Mouse (Mus musculus) myocyte (in vitro differentiated cells): ENCODE data around the gene Fhit. TPM values are rescaled to one million over a fixed set of nuclear protein-coding genes. Genes with fewer than 3 reads are reported as not detected.
"Not testable (repeated sequence)": the region's sequence is repeated elsewhere in the genome, so short reads cannot be mapped to it uniquely, and the experiment has no call there.

Source experiments
- H3K27me3 ChIP-seq: one replicate; pipeline ENCODE4 v1.6.1; 2011; ENCODE audit not compliant: control insufficient read depth, insufficient read depth, insufficient read length
- H3K36me3 ChIP-seq: one replicate; pipeline ENCODE4 v1.6.1; 2011; ENCODE audit not compliant: control insufficient read depth, insufficient read depth
- H3K4me2 ChIP-seq: one replicate; pipeline ENCODE4 v1.6.1; 2011; ENCODE audit warnings: low read depth, control low read depth
- H3K4me3 ChIP-seq: one replicate; pipeline ENCODE4 v1.5.1; 2011; ENCODE audit warnings: mild to moderate bottlenecking, control low read depth, moderate library complexity
- H3K79me2 ChIP-seq: one replicate; pipeline ENCODE4 v1.6.1; 2011; ENCODE audit not compliant: control insufficient read depth, insufficient read depth
- H3ac ChIP-seq: one replicate; pipeline ENCODE4 v1.6.1; 2011; ENCODE audit not compliant: control insufficient read depth, insufficient read length
- CEBPB ChIP-seq: IDR thresholded peaks from 2 replicates; pipeline ENCODE4 v1.6.1; 2011; ENCODE audit warnings: mild to moderate bottlenecking, moderate library complexity; ENCODE audit not compliant: poor library complexity, insufficient read depth, severe bottlenecking
- E2F4 ChIP-seq: IDR thresholded peaks from one replicate; pipeline ENCODE4 v1.6.1; 2011; ENCODE audit warnings: mild to moderate bottlenecking, control low read depth, moderate library complexity; ENCODE audit not compliant: insufficient read depth
- MAX ChIP-seq: IDR thresholded peaks from one replicate; pipeline ENCODE4 v1.6.1; 2011; ENCODE audit warnings: low read depth, mild to moderate bottlenecking, control low read depth
- MYOD1 ChIP-seq, 3 experiments: IDR thresholded peaks; one replicate each; pipeline ENCODE4 v1.6.1; 2011; ENCODE audit warnings: control low read depth in 2 of 3, low read depth in 2 of 3, mild to moderate bottlenecking in 2 of 3, moderate library complexity in 1 of 3; ENCODE audit not compliant: insufficient read length in 2 of 3, control insufficient read depth in 1 of 3
- MYOG ChIP-seq, 3 experiments: IDR thresholded peaks; one replicate each; pipeline ENCODE4 v1.6.1; 2011; ENCODE audit warnings: control low read depth in 2 of 3, low read depth in 2 of 3, mild to moderate bottlenecking in 2 of 3; ENCODE audit not compliant: insufficient read length in 2 of 3, control insufficient read depth in 1 of 3, insufficient read depth in 1 of 3
- POLR2A ChIP-seq: IDR thresholded peaks from one replicate; pipeline ENCODE4 v1.6.1; 2011; ENCODE audit warnings: low read depth, mild to moderate bottlenecking, control low read depth, moderate library complexity; ENCODE audit not compliant: insufficient read length
- POLR2AphosphoS2 ChIP-seq: IDR thresholded peaks from one replicate; pipeline ENCODE4 v1.6.1; 2011; ENCODE audit warnings: low read depth, control low read depth; ENCODE audit not compliant: insufficient read length
- REST ChIP-seq: IDR thresholded peaks from one replicate; pipeline ENCODE4 v1.6.1; 2011; ENCODE audit warnings: mild to moderate bottlenecking, control low read depth, moderate library complexity; ENCODE audit not compliant: insufficient read depth, insufficient read length
- SRF ChIP-seq: IDR thresholded peaks from one replicate; pipeline ENCODE4 v1.6.1; 2011; ENCODE audit warnings: low read depth; ENCODE audit not compliant: control insufficient read depth, insufficient read length
- TCF12 ChIP-seq: IDR thresholded peaks from one replicate; pipeline ENCODE4 v1.6.1; 2011; ENCODE audit warnings: mild to moderate bottlenecking, control low read depth; ENCODE audit not compliant: poor library complexity, insufficient read depth, severe bottlenecking
- TCF3 ChIP-seq: IDR thresholded peaks from one replicate; pipeline ENCODE4 v1.6.1; 2011; ENCODE audit warnings: low read depth, control low read depth; ENCODE audit not compliant: insufficient read length
- USF1 ChIP-seq: IDR thresholded peaks from one replicate; pipeline ENCODE4 v1.6.1; 2011; ENCODE audit warnings: low read depth, mild to moderate bottlenecking, control low read depth, moderate library complexity
- polyA plus RNA-seq: library from polyadenylated mRNA; unstranded; fragments of >200 nt; fragmentation: generic; extraction: Trizol; gene quantifications from one replicate; pipeline ENCODE4 v1.2.1, GENCODE M21; 2012; ENCODE audit warnings: missing spikeins

Fhit gene
- polyA plus RNA-seq, 1 experiment, result not detected

DNA sequence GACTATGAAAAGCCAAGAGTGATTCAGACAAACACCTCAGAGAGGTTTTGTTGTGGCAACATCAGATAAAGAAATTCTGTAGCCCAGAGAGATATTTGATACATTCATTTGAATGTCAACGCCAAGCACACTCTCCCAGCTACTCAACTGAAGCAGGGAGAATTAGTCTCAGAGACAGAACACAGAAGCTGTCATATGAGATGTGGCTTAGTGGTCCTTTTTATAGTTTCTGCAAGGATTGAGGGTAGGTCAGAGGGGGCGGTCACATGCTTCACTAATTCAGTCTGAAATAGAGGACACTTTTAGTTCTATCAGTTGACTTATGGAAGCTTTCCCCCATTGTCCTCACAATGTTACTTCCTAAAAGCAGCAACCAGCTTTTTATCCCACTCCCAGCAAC, 98.2 kb downstream of the Fhit start:
- H3K36me3 ChIP-seq, result no peaks in the 10 kb centered on the region
- H3K79me2 ChIP-seq, result no peaks in the 10 kb centered on the region
- no peaks in the 10 kb centered on the region for H3K27me3 ChIP-seq
- H3K4me3 ChIP-seq, result no peak overlapping the region
- H3K4me2 ChIP-seq, result no peak overlapping the region
- no peak overlapping the region for H3ac ChIP-seq
- TF ChIP-seq POLR2A (no peak), TCF12 (no peak), USF1 (no peak), MYOG (IDR thresholded peaks at IDR 0.05; ENCODE audit: control insufficient read depth in 1 of 3, insufficient read depth in 1 of 3, insufficient read length in 2 of 3, low read depth in 2 of 3) (no peak), MAX (no peak), REST (no peak), POLR2AphosphoS2 (no peak), E2F4 (no peak), SRF (no peak), CEBPB (no peak), MYOD1 (IDR thresholded peaks at IDR 0.05; ENCODE audit: control insufficient read depth in 1 of 3, insufficient read length in 2 of 3, low read depth in 2 of 3) (no peak), TCF3 (no peak)

GRCm38 (mm10) chr14:11060221-11060620, 101.6 kb downstream of the Fhit start:
- H3K79me2 ChIP-seq, result no peaks in the 10 kb centered on the region
- no peak overlapping the region for H3K4me2 ChIP-seq
- H3ac ChIP-seq, result no peak overlapping the region
- H3K4me3 ChIP-seq, result no peak overlapping the region
- no peaks in the 10 kb centered on the region for H3K36me3 ChIP-seq
- no peaks in the 10 kb centered on the region for H3K27me3 ChIP-seq
- TF ChIP-seq TCF3, result no peak
- no peak for TF ChIP-seq SRF
- no peak for TF ChIP-seq REST
- no peak for TF ChIP-seq MYOD1 (IDR thresholded peaks at IDR 0.05; ENCODE audit: control insufficient read depth in 1 of 3, insufficient read length in 2 of 3, low read depth in 2 of 3)
- TF ChIP-seq MAX, result no peak
- no peak for TF ChIP-seq MYOG (IDR thresholded peaks at IDR 0.05; ENCODE audit: control insufficient read depth in 1 of 3, insufficient read depth in 1 of 3, insufficient read length in 2 of 3, low read depth in 2 of 3)
- TF ChIP-seq POLR2A, result no peak
- no peak for TF ChIP-seq CEBPB
- no peak for TF ChIP-seq TCF12
- TF ChIP-seq POLR2AphosphoS2, result no peak
- no peak for TF ChIP-seq E2F4
- TF ChIP-seq USF1, result no peak

DNA sequence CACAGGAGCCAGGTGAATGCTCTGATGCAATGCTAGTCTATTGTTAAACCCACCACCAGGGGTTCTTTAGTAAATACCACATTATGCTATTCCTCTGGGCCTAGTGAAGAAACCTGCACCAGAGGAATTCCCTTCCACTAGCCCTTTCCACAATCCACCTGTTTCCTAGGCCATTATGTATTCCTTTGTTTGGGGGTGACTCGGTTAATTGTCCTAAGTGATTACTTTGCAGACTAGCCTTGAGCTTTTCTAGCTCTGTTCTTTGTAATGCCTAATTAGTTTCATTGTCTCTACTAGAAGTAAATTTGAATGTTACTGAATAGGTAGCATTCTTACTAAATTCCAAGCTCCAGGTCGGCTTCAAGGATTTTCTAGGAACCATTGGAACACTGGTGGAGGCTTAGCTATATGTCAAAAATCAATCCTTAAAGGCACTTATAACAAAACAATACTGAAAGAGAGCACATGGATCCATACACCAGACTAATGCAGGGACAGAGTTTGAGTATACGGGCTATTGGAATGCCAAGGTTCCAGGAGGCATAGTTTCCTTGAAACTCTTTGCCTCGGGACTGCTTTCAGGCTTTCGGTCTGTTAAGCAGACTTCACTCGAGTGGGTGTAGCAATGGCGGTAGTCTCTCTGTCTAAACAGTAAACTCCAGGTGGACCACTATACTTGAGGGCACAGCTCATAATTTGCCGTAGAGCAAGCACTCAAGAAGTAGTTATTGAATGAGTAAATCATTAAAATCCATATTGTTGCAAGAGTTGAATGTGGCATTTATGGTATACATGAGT, 122.1 kb downstream of the Fhit start:
- not testable (repeated sequence) for H3K79me2 ChIP-seq, H3K4me2 ChIP-seq, H3K4me3 ChIP-seq, H3K36me3 ChIP-seq, H3K27me3 ChIP-seq, H3ac ChIP-seq

GRCm38 (mm10) chr14:11021391-11021790, 140.4 kb downstream of the Fhit start:
- Histone ChIP-seq H3K4me2 (no peak overlapping the region), H3K36me3 (no peaks in the 10 kb centered on the region), H3K27me3 (no peaks in the 10 kb centered on the region), H3K4me3 (no peak overlapping the region), H3K79me2 (no peaks in the 10 kb centered on the region), H3ac (no peak overlapping the region)
- TF ChIP-seq MYOG (IDR thresholded peaks at IDR 0.05; ENCODE audit: control insufficient read depth in 1 of 3, insufficient read depth in 1 of 3, insufficient read length in 2 of 3, low read depth in 2 of 3) (no peak), POLR2A (no peak), MYOD1 (IDR thresholded peaks at IDR 0.05; ENCODE audit: control insufficient read depth in 1 of 3, insufficient read length in 2 of 3, low read depth in 2 of 3) (no peak), POLR2AphosphoS2 (no peak), TCF3 (no peak), USF1 (no peak), MAX (no peak), CEBPB (no peak), REST (no peak)

DNA sequence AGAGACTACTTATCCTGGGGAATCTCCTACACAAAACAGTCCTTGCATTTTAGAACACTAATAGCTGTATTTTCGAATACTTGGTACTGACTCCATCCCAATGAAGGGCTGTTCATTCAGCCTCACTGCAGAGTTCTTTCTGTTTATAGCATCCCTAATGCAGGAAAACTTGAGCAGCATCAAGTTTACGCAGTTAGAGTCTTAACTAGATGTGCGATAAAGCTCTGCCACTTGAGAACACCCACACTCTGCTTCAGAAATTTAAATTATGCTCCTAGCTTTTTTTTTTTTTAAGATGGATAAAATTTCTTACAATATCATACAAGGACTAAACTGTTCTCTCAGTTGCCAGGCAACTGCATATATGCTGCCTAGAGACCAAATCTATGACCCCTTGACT, 183.2 kb downstream of the Fhit start:
- Histone ChIP-seq H3K36me3 (no peaks in the 10 kb centered on the region), H3K4me3 (no peak overlapping the region), H3K79me2 (no peaks in the 10 kb centered on the region), H3ac (no peak overlapping the region), H3K27me3 (no peaks in the 10 kb centered on the region), H3K4me2 (no peak overlapping the region)
- TF ChIP-seq USF1 (no peak), CEBPB (no peak), MAX (no peak), TCF3 (no peak), POLR2A (no peak), MYOD1 (IDR thresholded peaks at IDR 0.05; ENCODE audit: control insufficient read depth in 1 of 3, insufficient read length in 2 of 3, low read depth in 2 of 3) (no peak), MYOG (IDR thresholded peaks at IDR 0.05; ENCODE audit: control insufficient read depth in 1 of 3, insufficient read depth in 1 of 3, insufficient read length in 2 of 3, low read depth in 2 of 3) (no peak), POLR2AphosphoS2 (no peak), REST (no peak), TCF12 (no peak), E2F4 (no peak), SRF (no peak)
